Mouse (Mus musculus): Measurements from ENCODE around the gene Lrrc29.

The Lrrc29 gene

DNA sequence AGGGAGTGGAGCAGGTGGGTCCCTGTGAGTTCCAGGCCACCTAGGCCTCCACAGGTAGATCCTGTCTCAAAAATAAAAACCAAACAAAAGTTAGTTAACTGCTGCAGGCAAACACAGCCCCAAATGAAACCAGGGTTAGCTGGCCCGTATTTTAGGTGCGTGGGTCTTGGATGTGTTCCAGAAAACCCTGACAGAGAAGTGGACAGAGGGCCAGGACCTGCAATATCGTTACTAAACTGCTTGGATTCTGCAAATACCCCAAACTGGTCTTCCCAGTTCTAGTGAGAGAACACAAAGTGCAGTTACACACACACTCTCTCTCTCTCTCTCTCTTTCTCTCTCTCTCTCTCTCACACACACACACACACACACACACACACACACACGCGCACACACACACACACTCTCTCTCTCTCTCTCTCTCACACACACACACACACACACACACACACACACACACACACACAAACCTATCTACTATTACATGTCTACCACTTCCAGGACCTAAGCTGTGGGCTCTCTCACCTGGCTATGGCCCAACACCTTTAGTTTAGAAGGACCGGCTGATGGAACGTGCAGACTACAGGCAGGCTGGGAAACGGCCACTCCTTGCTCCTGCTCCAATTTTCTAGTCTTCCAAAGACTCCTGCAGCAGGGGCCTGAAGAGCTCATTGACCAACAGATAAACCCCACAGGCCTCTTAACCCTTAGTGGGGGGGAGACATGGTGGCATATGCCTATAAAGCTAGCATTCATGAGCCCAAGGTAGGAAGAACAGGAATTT, 17.9 kb upstream of the Lrrc29 start:
- no peak for DNase-seq

DNA sequence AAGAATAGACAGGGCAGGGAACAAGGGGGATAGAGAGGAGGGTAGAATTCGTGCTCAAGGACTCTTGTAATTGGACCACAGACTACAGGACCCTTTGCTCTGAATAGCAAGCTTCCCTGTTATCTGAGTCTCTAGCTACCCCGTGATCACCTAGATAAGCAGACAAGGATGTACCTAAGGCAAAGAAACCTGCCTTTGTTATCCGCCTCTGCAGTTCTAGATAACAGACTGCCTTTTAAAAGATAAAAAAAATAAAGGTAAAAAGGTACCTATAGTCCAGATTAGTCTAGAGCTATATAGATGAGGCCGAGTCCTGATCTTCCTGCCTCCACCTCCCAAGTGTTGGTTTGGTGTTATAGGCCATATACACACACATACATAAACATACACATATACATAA, 16.7 kb upstream of the Lrrc29 start:
- DNase-seq: no peak

DNA sequence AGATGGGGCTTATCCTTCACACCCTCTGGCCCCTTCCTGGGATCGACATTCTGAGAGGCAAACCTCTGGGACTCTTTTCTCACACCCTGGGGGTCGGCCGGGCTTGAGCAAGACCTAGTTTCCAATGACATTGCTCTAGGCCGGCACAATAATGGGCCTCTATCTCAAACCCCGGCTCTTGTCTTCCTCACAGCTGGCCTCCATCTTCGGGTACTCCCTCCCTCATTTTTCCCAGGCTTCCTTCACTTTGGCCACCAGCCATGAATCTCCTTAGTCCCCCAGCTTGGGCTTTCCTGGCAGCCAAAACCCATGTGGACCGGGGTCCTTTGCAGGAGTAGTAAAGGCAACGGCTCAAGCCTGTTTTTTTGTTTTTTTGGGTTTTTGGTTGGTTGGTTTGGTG, 15.3 kb upstream of the Lrrc29 start:
- no peak for DNase-seq

DNA sequence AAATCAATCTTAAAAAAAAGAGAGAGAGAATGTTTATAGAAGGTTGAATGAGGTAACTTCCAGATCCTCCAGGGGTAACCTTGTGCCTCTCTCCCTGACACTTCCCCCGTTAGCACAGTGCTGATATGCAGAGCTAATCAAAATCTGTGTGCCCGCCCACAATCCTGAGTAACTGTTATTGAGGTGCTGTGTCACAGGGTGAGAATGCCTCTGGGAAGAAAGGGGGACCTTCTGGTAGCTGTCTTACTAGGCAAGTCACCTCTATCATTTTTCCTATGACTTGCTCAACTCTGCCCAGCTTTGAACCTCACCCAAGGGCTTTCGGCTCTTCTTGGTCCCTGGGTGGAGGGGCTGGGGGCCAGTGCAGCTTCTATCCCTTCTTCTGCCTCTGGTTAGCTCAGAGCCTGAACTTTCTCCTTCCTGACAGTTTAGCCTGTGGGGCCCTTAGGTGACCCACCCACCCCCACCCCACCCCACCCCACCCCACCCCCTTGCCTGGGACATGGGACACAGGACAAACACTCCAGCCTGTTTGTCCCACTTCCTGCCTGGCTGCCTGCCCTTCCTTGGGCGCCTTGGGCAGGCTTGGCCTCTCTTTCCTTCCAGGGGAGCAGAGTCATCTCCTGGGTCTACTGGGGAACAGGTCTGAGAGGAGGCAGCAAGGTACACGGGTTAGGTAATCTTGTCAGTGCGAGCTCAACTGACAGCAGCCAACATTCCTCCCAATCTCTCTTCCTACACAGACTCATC, 14.0 kb upstream of the Lrrc29 start:
- no peak for DNase-seq

DNA sequence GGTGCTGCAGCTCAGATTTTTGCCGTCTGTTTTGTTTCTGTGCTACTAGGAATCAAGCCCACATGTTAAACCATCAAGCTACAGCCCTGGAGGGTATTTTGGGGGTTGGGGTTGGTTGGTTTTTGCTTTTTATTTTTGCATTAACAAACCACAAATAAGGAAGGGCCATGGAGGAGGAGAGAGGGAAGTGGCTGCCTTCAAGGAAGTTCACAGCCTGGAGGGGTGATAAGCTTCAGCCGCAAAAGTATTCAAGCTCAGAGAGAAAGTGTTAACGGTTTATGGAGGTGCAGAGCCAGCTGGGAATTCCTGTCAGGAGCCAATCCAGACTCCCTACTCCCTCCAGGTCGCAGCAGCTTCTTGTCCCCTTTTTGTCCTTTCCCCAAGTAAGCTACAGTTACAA, 12.9 kb upstream of the Lrrc29 start:
- DNase-seq: no peak

DNA sequence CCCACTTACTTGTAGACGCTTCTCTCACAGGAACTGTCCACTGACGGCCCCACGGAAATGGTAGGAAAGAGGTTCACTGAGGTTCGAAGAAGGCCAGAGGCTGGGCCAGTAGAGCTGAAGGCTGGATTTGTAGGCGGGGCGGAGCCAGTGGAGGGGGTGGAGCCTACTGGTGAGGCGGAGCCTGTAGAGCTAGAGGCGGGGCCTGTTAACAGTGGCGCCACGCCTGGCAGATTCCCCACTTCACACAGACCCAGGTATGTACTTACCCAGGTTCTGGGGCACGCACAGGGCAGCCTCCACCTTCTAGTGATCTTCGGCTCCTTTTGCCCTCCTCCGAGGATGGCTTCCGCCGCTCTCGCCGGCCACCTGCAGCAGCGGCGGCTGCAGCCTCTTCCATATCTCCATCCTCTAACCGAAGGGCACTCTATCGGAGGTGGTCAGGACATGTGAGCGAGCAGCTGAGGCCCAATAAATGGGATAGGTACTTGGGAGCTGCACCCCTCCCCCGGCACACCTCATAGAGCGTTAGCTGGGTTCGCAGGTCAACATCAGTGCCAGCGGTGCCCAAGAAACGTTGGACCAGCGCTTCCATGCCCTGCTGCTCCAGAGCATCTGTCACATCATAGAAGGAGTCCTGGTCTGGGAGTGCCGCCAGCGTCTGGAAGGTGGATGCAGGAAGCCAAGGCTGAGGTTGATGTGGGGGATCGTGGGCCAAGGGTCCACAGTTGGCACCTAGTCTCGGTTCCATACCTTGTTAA, 10.5 kb upstream of the Lrrc29 start:
- no peak for DNase-seq

DNA sequence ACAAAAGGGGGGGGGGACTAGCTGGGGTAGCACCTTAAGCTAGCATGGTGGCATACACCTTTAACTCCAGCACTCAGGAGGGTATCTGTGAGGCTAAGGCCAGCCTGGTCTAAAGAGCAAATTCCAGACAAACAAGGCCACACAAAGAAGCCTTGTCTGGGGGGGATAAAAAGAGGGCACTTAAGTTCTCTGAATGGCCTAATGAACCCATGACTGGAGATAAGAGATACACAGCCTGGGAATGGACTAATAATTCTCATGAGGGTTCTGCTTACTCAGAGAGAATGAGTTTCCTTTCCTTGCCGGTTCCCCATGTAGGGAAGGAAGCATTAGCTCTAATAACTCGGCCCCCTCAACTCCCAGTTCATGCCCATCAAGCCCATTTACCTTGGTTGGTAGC, 6.4 kb upstream of the Lrrc29 start:
- DNase-seq: no peak

DNA sequence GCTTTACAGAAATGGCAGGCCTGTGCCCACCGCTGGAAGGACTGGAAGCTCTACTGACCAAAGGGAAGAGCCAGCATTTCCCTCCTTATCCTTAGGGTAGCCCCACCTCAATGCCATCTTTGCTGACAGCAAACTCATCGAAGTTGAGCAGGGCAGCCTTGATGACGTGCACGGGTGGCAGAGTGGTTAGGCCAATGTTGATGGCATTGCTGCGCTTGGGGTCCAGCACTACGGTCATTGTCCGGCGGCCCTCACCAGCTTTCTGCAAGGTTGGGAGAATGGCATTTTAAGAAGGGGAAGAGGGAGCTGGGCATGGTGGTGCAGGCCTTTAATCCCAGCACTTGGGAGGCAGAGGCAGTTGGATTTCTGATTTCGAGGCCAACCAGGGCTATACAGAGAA, 5.9 kb upstream of the Lrrc29 start:
- no peak for DNase-seq

DNA sequence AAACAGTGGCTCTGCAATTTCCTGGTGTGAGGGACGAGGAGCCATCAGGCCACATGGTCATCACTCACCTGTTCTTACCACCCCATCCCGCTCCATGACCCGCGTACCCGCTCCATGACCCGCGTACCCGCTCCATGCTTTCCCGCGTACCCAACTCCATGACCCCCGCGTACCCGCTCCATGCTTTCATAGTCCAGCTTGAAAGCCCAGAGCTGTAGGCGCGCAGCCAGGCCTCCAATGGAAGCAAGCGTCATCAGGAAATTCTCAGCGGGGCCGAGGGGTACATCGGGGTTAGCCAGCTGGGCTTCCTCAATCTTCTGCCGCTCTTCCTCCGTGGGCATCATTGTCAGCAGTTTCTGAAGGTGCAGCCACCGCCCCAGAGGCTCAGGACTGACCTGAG, 5.4 kb upstream of the Lrrc29 start:
- DNase-seq: no peak

DNA sequence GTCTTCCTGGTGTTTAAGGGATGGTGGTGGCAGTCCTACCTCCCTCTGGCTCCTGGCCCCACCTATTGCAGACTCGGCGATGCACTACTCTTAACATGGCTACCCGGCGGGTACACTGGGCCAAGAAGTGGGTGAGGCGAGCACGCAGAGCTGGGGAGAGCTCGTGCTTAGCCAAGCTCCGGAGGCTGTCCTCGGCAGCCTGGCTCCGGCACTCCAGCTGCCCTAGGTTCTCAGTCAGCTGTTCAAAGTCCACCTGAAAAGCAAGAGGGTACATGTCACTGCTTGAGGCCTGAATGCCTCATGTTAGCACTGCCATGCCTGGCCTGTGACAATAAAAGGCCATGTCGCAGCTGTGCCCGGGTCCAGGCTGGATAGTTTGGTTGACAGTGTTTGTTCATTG, 4.2 kb upstream of the Lrrc29 start:
- DNase-seq: no peak

DNA sequence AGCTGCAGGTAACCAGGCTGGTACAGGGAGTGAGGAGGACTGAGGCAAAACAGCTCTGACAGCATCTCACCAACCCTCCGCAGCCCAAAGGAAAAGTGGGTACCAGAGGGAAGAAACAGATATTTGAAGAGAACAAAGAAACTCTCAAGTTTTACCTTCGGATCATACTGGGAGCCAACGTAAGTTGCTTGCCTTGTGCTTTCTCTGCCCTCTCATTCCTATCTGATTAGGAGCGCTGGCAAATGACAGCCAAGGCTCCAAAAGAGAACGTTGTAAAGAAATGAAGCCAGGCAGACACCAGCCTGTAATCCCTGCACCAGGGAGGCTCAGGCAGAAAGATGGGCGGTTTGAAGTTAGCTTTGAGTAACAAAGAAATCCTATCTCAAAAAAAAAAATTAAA, 890 bp upstream of the Lrrc29 start:
- DNase-seq: no peak

DNA sequence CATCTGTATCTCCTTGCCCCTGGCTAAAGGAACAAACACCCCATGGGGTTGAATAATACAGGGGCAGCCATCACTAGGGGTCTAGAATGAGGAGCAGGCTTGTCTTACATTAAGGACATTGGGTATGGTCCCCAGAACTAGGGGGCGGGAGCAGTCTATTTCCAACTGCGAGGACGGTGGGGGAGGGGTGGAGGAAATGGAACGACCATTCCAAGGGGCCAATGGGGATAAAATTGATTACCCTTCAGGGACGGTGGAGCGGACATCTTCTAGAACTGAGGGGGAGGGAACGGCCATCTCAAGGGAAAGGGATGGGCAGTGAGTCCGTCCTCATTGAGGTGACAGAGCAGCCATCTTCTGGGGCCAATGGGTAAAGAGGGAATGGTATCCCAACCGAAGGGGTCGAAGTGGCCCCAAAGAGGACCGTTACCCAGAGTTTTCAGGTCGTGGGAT, 411 bp downstream of the Lrrc29 start:
- no peak for DNase-seq

DNA sequence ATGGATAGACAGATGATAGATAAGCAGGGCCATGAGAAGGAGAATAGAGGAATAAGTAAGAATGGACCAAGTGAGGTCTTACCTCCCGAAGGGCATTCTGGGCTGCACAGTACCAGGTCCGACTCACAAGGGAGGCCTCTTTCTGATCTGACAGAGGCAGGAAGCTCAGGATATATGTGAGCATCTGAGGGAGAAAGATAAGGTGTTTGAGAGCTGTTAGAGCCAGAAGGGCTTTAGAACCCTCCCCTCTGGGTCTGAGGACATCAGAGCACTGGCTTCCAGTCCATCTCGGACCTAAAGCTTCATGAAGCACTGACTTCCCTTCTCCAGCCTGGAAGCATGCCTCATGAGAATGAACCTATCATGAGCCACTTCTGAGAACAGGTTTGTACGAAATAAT, 2.9 kb downstream of the Lrrc29 start:
- DNase-seq: no peak

DNA sequence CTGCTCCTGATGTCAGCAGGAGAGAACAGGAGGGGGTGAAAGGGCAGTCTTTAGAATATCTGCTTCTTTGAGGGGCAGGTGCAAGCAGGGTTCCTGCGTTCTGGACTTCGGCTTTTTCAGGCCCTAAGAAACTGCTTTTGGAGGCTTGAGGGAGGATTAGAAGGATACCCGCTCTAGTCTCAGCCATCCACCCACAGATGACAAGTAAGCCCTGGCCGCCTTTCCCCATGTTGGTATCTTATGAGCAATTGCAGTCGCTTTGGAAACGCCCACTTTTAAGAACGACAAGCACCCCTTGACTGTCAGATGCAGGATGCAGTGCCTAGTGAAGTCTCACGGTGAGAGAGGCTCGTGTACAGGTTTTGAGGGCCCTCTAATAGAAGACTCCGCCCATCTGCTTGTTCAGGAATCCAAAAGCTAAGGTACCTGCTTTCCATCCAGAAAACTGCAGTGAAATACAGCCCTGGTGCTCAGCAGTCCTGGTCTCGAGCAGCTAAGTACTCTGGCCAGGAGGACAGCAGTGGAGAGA, 7.4 kb downstream of the Lrrc29 start:
- no peak for DNase-seq

DNA sequence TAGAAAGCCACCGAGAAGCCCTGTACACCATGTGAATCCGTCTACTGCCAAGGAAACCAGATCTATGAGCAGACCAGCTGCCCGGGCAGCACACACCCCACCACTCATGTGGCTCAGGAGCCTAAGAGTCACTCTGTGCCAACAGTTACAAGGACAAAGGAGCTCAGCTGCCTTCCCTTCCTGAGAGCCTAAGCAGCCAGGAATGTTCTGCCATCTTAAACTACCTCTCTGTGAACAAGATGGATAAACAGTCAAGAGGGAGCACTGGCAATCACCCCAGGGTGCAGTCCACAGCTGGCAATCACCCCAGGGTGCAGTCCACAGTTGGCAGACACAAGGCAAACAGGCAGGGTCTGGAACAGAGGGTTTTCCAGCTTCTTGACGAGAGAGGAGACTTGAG, 8.1 kb downstream of the Lrrc29 start:
- DNase-seq: no peak

DNA sequence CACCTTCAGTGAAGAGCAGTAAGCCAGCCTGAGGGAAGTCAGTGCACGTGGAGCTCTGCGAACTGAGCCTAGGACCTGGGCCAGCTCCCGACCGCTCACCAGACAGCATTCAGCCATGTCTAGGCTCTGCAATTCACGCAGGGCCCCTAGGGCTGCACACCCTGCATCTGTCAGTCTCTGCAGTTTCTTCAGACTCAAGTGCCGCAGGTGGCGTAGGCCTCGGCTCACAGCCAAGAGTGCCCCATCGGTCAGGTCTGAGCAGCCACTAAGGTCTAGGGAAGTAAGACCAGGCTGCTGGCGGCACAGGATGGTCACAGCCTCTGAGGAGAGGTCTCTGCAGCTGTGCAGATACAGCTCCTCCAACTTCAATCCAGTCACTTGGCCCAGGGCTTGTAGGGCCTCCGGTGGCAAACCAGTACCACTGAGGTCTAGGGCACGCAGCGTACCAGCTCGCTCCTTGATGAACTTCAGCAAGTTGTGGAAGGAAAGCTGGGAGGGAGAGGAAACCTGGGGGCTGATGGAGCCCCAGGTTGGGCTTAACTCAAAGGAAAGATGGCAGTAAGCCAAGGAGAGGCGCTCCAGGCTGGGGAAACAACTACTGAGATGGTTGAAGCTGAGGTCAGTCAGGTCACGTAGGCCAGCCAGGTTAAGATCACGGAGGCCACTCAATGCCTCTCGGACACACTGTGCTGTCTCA, 10.9 kb downstream of the Lrrc29 start:
- no peak for DNase-seq

DNA sequence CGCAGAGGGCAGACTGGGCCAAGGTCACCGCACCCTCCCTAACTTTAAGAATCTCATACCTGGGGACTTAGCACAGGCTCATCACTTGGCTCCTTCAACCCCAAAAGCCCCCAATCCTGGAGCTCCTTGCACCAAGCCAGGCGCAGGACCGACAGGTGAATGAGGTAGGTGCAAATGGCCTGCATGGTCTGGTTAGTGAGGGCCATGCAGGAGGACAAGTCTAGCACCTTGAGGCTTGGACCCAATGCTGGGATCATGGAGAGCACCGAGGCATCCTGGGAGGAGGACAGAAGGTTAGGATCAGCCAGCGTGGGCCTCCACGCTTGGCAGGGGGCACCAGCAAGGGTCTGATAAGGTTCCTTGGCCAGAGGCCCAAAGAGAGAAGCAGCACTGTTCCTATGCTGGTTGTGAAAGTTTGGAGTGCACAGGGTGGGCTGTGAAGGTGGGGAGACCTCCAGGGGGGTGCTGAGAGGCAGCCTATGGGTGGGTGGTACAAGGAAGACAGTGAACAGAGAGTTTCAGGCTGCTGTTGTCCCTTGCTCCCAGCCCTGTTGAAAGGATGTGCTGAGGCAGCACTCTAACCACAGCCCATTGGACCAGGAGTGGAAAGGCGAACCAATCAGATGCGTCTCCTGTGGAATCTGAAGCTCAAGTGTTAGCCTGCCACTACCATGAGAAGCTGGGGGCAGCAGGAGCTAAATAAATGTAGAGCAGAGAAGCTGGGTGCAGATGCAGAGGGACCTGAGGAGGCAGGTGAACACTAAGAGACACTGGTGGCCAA, 12.3 kb downstream of the Lrrc29 start:
- no peak for DNase-seq

DNA sequence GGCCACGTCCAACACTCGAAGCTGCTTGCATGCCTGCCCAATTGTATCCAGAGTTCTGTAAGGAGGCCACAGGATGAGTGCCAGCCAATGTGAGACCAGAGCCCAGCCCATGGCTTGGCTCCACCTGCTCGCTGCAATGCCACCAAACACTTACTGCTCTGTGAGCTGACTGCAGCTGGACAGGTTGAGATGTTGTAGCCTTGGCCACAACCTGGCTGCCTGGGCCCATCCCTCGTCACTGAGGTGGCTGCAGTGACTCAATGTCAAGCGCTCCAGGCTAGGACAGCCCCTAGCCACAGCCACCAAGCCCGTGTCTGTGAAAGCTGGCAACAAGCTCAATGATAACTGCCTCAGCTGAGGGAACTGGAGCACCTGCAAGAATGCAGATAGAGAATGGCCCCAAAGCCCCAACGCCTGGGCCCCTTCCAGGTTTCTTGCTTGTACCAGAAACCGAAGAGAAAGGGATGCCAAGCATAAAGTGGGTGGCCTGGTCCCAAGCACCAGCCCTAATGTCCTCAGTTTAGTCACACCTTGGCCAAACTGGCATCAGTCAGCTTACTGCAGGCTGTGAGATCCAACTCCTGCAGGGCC, 13.1 kb downstream of the Lrrc29 start:
- no peak for DNase-seq

DNA sequence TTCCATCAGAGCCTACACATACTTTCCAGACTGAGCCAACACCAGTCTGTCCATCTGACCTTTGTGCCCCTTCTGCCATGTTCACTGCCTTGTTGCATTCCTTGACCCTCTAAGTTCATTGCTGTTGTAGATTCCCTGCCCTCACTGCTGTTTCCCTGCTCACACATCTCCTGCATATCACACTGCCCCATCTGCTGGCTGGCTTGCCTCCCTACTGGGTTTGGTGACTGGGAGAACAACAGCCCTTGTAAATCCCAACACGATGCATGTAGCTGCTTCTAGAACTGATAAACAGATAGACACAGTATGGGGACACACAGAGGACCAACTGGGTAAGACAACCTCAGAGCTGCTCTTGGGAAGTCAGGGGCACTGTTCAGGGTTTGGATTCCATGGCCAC, 14.4 kb downstream of the Lrrc29 start:
- no peak for DNase-seq

DNA sequence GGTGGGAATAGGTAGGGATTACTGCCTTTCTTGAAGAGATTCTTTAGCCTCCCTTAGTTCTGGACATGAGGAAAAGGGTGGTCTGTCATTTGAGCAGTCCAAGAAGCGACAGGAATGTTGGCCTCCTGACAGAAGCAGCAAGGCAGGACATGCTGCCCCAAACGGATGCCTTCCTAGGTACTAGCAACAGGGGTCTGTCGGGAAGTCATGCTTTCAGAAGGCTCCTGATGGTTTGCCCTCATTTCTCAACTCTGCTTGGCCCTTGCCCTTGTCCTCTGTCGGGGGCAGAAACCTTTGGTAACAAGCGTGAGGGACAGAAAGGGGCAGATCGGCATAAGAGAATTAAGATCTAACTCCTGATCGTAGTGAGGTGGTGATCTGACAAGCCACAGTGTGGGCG, 16.0 kb downstream of the Lrrc29 start:
- DNase-seq: no peak

DNA sequence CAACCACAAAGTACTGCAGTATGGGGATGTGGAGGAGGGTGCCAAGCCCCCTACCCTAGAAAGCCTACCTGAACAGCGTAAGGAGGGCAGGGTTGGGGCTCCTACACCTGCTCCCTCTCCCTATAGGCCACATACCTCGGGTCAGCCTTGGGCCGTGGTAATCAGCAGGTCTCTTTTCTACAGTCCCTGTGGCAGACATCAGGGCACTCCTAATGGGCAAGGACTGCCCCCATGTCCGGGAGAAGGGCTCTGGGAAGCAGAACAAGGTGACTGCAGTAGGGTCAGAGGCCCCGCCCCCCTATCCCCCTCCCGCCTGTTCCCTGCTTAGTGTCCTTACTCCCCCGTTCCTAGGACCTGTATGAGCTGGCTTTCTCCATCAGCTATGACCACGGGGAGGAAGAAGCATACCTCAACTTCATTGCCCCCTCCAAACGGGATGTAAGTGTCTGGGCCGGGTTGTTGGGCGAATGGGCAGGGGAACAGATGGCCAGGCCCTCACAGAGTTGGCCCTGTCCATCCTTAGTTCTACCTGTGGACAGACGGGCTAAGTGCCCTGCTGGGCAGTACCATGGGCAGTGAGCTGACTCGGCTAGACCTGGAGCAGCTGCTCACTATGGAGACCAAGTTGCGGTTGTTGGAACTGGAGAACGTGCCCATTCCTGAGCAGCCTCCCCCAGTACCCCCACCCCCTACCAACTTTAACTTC, 16.8 kb downstream of the Lrrc29 start:
- DNase-seq: no peak
